Mouse (Mus musculus) granulocyte monocyte progenitor cell, adult 5-6 weeks (primary cell): ENCODE results near the gene Mrpl46. TPM values are rescaled to one million over a fixed set of nuclear protein-coding genes. Genes with fewer than 3 reads are reported as not detected.

Experiments used
- ATAC-seq: replicated peaks from 2 replicates; pipeline ENCODE4 v1.8.0; 2016; ENCODE audit warnings: mild to moderate bottlenecking, moderate TSS enrichment, inconsistent platforms; ENCODE audit not compliant: poor library complexity, severe bottlenecking
- total RNA-seq, 2 experiments: library from RNA; stranded (forward) in 1 of 2; stranded (reverse) in 1 of 2; fragments of 200-712, 200-1000 nt in 1 of 2; fragments of >200 nt in 1 of 2; fragmentation: Nextera tagmentation in 1 of 2; gene quantifications; 2 replicates each; pipeline ENCODE4 v1.2.3; 2014 to 2017

Gene Mrpl46
- total RNA-seq (2014; fragmentation: Nextera tagmentation) (30.9 and 37.6 TPM in 2 replicates), total RNA-seq (2017) (58.0 and 60.1 TPM in 2 replicates)

DNA sequence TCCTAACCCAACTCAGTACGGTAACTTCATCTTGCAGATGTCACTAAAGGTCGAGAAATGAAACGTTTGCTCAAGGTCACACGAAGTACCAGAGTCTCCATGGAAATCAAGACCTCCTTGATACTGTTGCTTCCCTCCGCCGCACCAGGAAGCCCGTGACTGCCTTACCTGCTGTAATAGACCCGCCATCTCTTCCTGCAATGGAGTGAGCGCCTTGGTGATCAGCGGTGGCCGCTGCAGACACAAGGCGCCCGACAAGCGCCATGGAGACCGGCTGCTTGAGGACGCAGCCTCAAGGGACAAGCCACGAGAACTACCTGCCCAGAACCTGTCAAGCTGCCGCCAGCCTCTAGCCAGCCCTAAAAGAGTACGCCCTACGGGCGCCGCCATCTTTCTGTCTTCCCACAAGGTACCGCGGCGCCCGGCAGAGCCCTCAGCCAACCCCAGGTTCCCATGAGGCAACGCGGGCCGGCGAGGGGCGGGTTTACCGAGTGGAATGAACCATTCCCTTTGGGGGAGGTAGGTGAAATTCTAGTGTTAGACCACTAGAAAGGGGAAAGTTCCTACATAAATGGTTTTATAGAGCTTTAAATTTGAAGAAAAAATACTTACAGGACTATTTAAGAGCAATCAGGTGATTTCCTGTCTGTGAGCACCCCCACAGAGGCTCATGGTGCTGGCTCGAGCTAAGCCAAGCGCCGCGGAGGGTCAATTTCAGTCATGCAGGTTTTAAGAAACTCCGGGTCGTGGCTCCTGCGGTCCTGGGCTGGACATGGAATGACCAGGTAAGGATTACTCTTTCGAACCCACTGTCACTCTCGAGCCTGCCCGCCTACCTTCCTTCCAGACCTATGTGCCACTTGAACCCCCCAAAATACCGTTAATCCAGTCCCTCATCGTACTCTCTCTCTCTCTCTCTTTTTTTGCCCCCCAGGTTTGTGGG is at the start of gene Mrpl46, which contains the start of gene Mrps11:
Mrpl46 (minus strand) TSS at position 893 of the 943 bp plus-strand sequence.
Mrps11 (plus strand) TSS at position 481 of the 943 bp plus-strand sequence.
- ATAC-seq, result peak; percentile 98

GRCm38 (mm10) chr7:78827749-78828362 is 44.5 kb upstream of the Mrpl46 start:
- ATAC-seq, result no peak

- ATAC-seq, result peak; percentile 46; the same call in 1 of the 2 replicates
Measured at GRCm38 (mm10) chr7:78826682-78827385, 43.5 kb upstream of the Mrpl46 start.

GRCm38 (mm10) chr7:78818336-78818735 is 35.0 kb upstream of the Mrpl46 start:
- ATAC-seq, result peak; percentile 17; the same call in 1 of the 2 replicates

DNA sequence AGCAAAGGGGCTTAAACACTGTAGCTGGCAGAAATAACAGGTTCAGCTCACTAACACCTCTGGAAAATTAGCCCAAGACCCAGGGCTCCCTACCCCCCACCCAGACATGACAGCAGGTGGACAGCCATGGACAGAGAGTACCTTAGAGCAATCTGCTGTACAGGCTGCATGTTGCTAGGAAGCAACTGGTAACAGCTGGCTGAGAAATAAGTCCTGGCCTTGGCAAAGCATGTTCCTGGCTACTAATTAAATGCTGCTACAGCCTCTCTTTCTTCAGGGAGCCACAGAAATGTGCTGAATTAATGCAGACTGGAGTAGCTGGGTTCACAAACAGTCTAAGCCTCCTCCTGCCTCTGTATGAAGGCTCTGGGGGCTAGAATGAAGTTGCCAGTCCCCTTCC is 31.4 kb upstream of the Mrpl46 start:
- ATAC-seq, result no peak

- no peak for ATAC-seq
Measured at GRCm38 (mm10) chr7:78813791-78814190, 30.5 kb upstream of the Mrpl46 start.

DNA sequence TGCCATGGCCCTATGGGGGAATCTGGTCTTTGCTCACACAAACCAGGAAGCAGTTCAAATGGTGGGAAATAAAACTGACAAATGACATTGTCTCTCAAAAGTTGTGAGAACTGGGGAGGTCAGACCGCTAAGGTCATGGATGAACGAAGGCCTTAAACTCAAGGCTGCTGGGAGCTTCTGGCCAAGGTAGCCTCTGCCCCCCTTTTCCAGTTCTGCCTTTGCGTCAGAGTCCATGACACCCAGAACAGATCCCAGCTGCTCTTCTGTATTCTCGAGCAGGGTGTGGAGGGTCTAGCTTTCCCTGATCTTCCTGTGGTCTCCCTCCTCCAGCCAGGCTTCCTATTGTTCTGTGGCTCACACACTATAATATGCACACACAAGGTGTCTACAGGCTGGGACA is 23.9 kb upstream of the Mrpl46 start:
- ATAC-seq, result no peak

- ATAC-seq, result peak; percentile 50; the same call in 1 of the 2 replicates
Measured at GRCm38 (mm10) chr7:78803841-78804240, 20.5 kb upstream of the Mrpl46 start.

- ATAC-seq, result peak; percentile 31; the same call in 1 of the 2 replicates
Measured at GRCm38 (mm10) chr7:78799730-78800496, 16.6 kb upstream of the Mrpl46 start.

- no peak for ATAC-seq
Measured at GRCm38 (mm10) chr7:78797843-78798455, 14.6 kb upstream of the Mrpl46 start.

- ATAC-seq, result no peak
Measured at GRCm38 (mm10) chr7:78796624-78797023, 13.3 kb upstream of the Mrpl46 start.

DNA sequence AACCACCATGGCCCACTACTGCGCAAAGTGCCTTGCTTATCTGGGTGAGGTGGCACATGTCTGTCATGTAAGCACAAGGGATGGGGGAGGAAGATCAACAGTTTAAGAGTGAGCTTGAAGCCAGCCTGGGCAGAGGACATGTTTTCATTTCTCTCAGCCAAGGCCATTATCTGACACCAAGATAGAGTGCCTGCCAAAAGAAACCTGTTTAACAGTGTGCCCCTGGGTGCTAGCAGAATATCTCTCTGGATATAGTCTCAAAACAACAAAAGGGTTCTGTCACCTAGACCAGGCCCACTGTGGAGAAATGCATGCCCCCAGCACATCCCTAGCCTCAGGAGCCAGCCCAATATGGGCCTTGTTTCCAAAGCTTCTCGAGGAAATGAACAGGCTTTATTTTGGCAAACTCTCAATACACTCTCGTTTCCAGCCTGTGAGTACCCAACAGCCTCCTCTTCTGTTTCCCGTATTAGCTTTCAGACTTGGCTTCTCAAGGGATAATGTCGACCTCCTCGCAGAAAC is 11.3 kb upstream of the Mrpl46 start:
- no peak for ATAC-seq

GRCm38 (mm10) chr7:78793895-78794570 is 10.7 kb upstream of the Mrpl46 start:
- peak; percentile 75 for ATAC-seq

DNA sequence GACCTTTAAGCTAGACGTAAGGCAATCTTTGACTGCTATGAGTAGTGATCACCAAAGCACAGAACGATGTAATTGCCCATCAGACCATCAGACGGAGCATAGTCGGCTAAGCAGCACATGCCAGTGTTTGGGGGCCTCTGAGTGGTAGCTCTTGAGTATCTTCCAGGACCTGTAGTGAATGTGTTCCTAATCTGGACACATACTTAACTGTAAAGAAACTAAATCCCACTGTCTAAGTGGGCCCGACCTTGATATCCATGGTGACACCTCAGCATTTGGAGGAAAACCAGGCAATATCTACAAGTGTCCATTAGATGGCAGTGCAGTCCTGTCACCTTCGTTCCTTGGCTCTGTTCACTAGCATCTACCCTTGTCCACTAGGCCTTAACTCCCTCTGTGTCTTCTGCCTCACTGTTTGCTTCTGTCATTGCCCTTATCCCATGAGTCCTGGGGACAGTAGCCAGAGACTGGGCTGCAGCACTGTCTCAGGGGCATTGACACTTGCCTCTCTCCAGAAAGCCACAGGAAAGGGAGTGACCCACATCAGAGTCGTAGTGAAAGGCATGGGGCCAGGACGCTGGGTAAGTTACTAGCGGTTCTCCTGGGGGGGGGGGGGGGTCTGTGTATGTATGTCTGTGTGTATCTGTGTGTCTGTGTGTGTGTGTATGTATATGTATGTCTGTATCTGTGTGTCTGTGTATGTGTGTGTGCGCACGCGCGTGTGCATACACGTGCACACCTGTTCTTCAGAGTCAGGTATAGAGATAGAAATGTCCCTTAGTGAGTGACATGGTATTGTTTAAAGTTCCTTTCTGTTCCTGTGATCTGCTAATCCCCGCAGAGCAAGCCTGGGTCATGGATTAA is 8.3 kb upstream of the Mrpl46 start:
- peak; percentile 89 for ATAC-seq

DNA sequence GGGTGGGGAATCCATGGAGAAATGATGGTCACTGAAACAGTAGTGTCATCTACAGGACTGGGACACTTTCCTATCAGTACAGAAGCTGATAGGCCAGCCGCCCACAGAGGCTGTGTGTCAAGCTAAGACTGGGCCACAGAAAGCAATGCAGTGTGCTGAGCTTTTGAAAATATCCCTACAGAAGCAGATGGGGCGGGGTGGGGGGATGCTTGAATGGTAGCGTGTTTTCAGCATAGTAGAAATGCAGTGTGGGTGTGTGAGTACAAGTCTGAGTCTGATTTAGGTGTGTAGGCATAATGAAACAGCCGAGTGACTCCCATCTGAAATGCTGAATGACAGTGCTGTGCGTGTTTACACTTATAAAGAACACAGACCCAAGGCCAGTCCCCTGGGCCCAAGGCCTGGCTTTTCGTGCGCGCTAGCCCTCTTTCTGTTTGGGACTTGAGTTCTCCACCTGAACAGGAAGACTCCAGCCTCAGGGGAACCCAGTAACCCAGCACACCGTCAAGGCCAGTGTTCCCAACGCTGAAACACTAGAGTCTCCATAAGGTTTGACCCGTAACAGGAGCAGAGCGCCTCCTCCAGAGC is 4.6 kb upstream of the Mrpl46 start:
- ATAC-seq, result no peak

DNA sequence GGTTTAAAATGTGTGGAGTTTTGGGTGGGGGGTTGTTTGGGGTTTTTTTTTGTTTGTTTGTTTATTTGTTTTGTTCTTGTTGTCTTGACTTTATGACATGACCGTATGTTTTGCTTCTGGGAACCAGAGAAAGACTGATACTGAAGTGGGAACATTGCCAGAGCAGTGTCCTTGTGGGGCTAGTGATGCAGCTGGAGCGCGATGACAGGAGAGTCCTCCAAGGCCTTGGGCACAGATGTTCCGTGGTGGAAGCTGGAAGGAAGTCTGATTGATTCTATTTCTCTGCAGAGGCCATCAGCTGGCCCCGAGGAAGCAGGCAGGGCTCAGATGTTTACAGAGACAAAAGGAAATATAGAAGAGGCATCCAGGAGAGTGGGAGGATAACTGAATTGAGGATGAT is 2.6 kb upstream of the Mrpl46 start:
- ATAC-seq, result no peak

- ATAC-seq, result no peak
Measured at GRCm38 (mm10) chr7:78778741-78779140, 4.6 kb downstream of the Mrpl46 start.
